Mouse (Mus musculus) testis, postnatal 14 days (tissue): ENCODE measurements around the gene Zswim3.

Source experiments
- DNase-seq: peaks from one replicate; pipeline ENCODE4 v3.0.0; 2021; ENCODE audit warnings: low spot score

Zswim3 gene

DNA sequence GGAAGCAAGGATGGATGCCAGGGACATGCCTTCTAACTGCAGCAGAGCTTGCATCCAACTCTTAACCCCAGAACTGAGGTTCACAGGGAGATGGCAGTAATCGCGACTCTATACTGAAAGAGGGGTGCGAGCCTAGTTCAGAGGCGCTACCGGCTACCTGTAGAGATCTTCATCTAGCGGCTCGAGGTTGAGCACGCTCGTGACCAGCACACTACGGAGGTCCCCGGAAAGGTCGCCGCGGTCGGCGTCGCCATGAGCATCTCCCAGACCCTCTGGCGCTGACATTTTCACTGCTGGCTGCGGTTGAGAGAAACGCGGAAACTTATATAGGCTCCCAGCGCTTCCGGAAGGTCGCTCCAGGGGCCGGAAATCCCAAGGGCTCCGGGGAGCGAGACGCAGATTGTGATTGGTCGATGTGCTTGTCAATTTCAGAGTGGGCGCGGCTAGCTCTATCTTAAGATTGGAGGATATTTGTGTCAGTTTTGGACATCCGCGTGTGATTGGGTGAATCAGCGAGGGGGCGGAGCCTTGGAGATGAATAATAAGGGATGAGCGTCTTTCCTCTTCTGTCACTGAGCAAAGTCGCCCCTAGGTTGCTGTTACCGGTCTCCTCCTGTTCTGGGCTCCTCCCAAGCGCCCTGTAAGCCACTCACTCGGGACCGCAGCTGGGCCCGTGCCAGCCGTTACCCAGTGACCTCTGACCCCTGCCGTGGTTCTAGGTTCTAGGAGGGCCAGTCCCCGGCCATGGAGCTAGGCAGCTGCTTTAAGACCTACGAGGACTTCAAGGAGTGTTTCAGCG lies at the start of gene Zswim3, which contains the start of gene Acot8:
TSS of gene Zswim3 (plus strand) at position 566 of the 799 bp plus-strand sequence.
TSS of gene Acot8 (minus strand) at position 350 of the 799 bp plus-strand sequence.
- peak; percentile 98 for DNase-seq

DNA sequence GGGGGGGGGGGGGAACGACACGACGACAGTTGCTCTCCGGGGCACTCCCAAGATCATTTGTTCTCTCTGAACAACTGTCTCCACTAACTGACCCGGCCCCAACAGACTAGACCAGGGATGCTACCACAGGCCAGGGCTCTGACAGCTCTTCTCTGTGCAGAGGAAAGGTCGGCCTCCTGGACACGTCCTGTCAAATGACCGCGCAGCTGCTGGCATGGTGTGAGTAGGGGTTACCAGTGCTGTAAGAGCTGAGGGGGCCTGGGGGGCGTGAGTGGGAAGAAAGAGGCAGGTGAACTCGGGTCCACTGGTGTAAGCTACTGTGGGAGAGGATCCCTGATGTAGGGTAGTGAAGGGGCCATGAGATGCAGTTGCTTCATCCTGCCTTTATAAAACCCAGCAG lies 47.1 kb upstream of the Zswim3 start:
- no peak for DNase-seq

DNA sequence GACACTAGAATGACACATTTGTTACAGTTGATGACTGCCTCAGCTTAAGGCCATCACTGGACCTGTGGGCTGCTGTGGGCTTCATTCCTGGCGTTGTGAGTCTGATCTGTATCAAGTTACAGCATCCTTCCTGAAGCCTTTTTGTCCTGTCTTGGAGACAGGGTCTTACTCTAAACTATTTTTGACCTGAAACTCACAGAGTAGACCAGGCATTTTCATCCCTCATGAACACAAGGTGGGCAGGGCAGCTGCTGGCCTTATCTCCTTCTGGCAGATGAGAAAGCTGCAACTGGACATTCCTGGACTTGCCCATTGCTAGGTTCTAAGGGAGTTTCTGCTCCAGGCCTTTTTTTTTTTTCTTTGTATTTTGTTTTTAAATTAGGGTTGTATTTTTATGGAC lies 46.2 kb upstream of the Zswim3 start:
- no peak for DNase-seq

DNA sequence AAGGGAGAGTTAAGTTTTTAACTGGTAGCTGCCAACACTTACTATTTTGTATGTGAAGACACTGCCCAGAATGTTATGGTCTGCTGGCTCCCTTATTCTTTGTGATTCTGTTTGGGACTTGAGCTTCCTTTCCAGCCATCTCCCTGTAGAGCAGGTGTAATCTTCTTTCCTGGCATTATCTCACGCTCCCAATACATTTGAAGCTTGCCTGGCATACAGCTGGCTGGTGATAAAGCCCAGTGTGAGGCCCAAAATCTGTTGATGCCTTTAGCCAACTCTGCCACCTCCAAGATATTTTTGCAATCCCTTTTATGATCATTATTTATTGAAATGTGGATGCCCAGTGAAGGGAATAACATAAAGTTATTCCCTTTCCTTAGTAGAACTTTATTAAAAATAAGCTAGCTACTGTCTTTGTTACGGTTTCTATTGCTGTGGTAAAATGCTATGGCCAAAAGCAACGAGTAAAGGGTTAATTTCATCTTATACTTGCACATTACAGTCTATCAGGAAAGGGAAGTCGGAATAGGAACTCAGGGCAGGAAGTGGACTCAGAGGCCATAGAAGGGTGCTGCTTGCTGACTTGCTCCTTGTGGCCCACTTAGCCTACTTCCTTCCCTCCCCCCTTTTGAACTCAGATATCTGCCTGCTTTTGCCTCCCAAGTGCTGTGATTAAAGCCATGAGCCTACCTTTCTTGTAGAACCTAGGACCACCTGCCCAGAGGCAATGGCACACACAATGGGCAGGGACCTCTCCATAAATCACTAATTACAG lies 44.7 kb upstream of the Zswim3 start:
- no peak for DNase-seq

DNA sequence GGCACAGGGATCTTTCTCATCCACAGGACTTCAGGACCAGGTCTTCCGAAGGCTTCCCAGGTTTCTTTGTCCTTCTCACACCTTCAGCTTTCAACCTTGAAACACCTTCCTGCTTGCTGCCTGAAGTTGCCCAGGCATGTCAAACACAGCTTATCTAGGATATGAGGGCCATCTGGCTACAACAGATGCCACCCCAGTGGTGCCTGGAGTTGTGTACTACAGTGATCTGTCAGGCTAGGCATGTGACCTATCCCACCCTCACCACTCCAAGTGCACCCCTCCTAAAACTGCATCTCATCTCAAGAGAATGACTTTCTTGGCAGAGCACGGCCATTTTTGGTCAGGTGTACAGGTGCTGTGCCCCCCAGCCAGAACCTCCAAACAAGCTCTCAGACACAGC lies 43.4 kb upstream of the Zswim3 start:
- DNase-seq = peak; percentile 72

GRCm38 (mm10) chr2:164761971-164762370 lies 42.9 kb upstream of the Zswim3 start:
- no peak for DNase-seq

DNA sequence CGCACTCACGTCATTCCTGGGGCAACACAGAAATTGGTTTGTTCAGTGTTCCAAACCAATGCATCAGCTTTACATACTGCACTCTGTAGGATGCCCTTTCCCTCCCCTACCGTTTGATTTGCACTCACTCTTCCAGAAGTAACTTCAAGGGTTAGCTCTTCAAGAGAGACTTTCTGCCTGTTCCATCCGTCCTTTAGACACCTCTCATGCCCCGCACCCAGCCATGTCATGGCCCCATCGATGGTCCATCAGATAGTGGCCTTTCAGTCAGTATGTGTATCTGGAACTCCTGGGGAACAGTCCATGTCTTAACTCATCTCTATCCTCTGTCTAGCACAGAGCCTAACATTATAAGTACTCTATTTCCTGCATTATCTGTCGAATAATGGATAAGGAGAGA lies 42.3 kb upstream of the Zswim3 start:
- no peak for DNase-seq

GRCm38 (mm10) chr2:164765841-164766240 lies 39.1 kb upstream of the Zswim3 start:
- no peak for DNase-seq

DNA sequence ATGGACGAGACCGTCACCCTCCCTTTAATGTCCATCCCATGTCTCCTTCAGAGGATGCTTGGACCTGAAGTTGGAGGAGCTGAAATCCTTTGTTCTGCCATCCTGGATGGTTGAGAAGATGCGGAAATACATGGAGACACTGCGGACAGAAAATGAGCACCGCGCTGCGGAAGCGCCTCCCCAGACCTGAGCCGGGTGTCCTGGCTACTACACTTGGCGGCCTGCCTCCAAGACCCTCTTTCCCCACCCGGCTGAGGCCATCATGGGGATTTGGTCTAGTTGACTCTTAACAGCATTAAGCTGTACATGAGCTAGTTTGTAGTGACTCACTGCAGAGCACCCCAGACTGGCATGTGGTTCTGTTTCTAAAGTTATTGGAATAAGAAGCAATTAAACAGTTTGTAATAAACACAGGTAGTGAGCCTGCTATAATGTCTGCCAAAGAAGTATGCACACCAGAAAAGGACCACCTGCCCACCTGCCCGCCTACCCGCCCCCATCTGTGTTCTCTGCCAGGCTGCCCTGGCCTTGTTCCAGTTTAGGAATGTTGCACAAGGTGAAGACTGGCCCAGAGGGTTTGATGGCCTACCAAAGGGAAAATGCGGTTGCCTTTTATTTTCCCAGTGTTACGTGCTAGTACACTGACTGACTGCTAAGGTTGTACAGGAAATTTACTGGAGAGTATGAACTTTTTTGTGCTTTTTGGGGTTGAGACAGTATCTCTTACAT lies 36.9 kb upstream of the Zswim3 start:
- no peak for DNase-seq

GRCm38 (mm10) chr2:164769258-164770037 lies 35.5 kb upstream of the Zswim3 start, which contains the start of gene Ube2c:
Ube2c (plus strand) TSS chr2:164769898.
- peak; percentile 99 for DNase-seq

GRCm38 (mm10) chr2:164770279-164770678 lies 34.6 kb upstream of the Zswim3 start:
- DNase-seq = no peak

GRCm38 (mm10) chr2:164771123-164771522 lies 33.8 kb upstream of the Zswim3 start:
- DNase-seq = no peak

- no peak for DNase-seq
Observed at GRCm38 (mm10) chr2:164773229-164773988, 31.5 kb upstream of the Zswim3 start.

DNA sequence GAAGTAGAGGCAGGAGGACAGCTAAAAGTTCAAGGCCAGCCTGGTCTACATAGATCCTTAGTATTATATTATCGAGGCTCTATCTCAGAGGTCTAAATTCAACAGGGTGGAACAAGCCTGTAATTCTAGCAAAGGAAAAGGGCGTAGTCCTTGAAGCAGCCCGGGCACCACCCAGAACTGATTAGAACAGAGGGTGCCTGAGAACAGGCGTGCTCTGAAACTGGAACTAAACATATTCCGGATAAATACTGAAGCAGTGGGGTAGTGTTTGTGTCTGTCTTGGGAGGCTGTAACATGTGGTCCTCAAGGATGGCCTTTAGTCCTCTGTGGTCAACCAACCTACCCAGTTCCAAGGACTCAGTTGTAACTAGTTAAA lies 30.9 kb upstream of the Zswim3 start:
- DNase-seq = no peak

GRCm38 (mm10) chr2:164776130-164776529 lies 28.8 kb upstream of the Zswim3 start:
- DNase-seq = no peak

DNA sequence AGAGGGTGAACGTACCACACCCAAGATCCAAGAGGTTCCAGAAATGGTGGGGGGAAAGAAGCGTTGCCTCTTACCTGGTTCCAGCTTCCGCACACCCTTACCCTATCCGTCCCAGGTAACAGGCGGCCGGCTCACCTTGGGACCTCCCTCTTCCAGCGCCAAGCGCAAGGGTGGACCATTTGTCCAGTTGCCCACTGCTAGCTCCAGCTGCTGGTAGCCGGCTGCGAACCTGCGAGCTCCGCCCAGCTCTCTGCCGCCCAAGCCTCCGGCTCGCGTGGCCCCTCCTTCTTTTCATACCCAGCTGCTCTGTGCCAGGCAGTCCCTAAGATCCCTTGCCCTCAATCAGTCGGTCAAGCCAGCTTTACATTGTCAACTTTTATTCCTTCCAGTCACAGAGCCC lies 28.1 kb upstream of the Zswim3 start:
- no peak for DNase-seq

- no peak for DNase-seq
Observed at GRCm38 (mm10) chr2:164777246-164778014, 27.5 kb upstream of the Zswim3 start.

GRCm38 (mm10) chr2:164778015-164778287 lies 26.9 kb upstream of the Zswim3 start:
- no peak for DNase-seq

DNA sequence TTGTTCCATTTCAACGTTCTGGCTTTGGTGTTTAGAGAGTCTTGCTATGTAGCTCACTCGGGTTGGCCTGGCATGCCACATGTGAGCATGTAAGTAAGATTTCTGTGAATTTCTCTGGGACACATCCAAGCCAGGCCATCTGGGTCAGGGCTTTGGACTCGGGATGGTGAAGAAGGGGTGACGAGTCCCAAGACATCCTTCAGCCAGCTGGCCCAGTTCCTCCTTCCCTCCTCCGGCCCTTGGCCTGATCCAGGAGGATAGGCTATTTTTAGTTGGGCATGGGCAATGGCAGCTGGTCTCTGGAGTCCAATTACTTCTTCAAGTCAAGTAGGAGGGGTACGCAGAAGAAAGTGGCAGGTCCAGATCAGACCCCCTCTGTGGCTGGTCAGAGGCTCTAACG lies 26.1 kb upstream of the Zswim3 start:
- DNase-seq = no peak

DNA sequence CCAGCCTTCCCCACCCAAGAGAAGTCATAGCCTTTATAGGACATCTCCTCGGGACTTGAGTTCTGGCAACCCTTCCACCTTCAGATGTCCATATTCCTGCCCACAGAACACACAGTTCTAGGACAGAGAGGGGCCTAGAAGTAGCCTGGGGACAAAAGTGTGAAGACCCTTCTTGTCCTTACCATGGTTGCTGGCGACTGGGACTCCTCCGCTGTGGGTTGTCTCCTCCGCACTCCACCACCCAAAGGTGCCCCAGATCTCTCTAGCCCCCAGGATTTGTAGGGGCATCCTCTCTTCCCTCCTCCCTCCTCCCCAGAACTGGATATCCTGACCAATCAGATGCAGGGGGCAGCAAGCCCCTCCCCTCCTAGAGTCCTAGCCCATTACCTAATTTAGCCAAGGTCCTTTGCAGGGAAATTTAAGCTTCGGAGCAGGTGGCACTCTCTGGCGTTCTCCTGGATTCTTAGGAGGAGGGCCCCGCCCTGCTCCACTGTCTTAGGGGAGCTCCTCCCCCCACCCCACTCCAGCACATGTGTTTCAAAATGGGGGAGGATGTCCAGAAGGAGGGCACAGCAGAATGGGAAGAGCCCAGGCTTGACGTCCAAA lies 25.3 kb upstream of the Zswim3 start, which contains the start of gene Tnnc2:
TSS of gene Tnnc2 (minus strand) at position 487 of the 606 bp plus-strand sequence.
- DNase-seq = no peak
